ENCODE assay signal across 8 mouse cellular contexts in the genomic region with DNA sequence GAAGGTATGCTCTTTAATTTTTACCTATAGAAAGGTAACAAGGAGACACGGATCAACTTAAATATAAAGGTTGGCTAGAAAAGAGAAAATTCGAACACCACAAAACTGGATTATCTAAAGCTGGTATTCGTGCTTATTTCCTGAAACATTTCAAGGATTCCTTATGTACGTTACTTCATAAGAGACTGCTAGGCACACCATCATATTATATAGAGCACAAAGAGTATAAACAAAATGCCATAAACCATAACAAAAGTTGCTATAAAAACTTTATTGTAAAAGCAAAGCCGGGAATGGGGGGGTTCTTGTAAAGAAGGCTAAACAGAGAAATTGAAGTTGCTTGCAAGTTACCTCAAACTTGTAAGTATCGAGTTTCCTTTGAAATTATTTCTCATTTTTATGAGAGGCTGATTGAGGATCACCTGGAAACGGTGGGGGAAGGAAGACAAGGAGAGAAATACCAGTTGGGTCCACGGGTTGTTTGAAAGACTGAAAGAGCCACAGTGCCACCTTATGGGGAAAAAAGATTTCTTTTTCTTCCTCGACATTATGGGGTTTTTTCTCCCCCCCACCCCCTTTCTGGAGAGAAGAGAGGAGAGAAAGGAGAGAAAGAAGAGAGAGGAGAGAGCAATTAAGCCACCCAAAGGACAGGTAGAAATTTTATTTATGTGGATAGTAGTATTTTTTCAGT. TPM values are rescaled to one million over a fixed set of nuclear protein-coding genes. Genes with fewer than 3 reads are reported as not detected.
DNase-seq lines count a peak whose midpoint lies in the region; ATAC-seq and TF ChIP-seq lines count a peak whose summit lies in the region.

No protein-coding gene starts in this region.

- peak; percentile 73 to 84 for DNase-seq in cerebellum, postnatal 10 days
- peak; percentile 93 for DNase-seq in lung, embryonic 14.5 days
- no peak for DNase-seq in lung, postnatal 14 days
- peak; percentile 24 for DNase-seq in left cerebral cortex, postnatal 4 days
- DNase-seq in stomach, postnatal 0 days (ENCODE audit: low spot score), result peak; percentile 17
- no peak for DNase-seq in frontal cortex, postnatal 10 days (ENCODE audit: low spot score in 2 of 2)

- H3K9me3 ChIP-seq in lung, embryonic 14.5 days (ENCODE audit: low read depth, low read length), result no peaks in the 10 kb centered on the region
- no peaks in the 10 kb centered on the region for H3K9me3 ChIP-seq in embryonic facial prominence, embryonic 13.5 days
- H3K9me3 ChIP-seq in stomach, postnatal 0 days (ENCODE audit: control insufficient read depth, low read length), result no peaks in the 10 kb centered on the region

- intact Hi-C loops in left cerebral cortex, postnatal 4 days (cut with DNase I), result no loop called here

- peaks cover 12% of the 10 kb centered on the region; the same call in 1 of the 2 replicates for H3K4me1 ChIP-seq in lung, embryonic 14.5 days (ENCODE audit: insufficient read depth)
- H3K4me1 ChIP-seq in embryonic facial prominence, embryonic 13.5 days, result peaks cover 12% of the 10 kb centered on the region
- H3K4me1 ChIP-seq in stomach, postnatal 0 days (replicated peaks; ENCODE audit: control insufficient read depth, insufficient read depth), result no peaks in the 10 kb centered on the region

- H3K9ac ChIP-seq in lung, embryonic 14.5 days, result no peak overlapping the region
- no peak overlapping the region for H3K9ac ChIP-seq in embryonic facial prominence, embryonic 13.5 days
- no peak overlapping the region for H3K9ac ChIP-seq in stomach, postnatal 0 days (ENCODE audit: low read length)

- H3K4me2 ChIP-seq in lung, embryonic 14.5 days, result peak overlapping the region; percentile 93
- H3K4me2 ChIP-seq in embryonic facial prominence, embryonic 13.5 days, result peak overlapping the region; percentile 95; the same call in 1 of the 2 replicates
- H3K4me2 ChIP-seq in stomach, postnatal 0 days (replicated peaks; ENCODE audit: low read depth), result 0 out of 2 replicates have a peak overlapping the region, but pooled peaks have one; percentile 12

- ATAC-seq in cerebellum, adult (ENCODE audit: insufficient number of reproducible peaks, low FRiP score, low TSS enrichment), result no peak
- ATAC-seq in lung, embryonic 14.5 days (ENCODE audit: insufficient read depth), result peak; percentile 25; the same call in 1 of the 2 replicates
- no peak for ATAC-seq in embryonic facial prominence, embryonic 13.5 days (ENCODE audit: insufficient number of reproducible peaks, insufficient read depth, low FRiP score, low TSS enrichment, low read depth)
- no peak for ATAC-seq in stomach, postnatal 0 days (ENCODE audit: low FRiP score, low TSS enrichment)

- H3K4me3 ChIP-seq in lung, embryonic 14.5 days (ENCODE audit: low read depth, low read length), result no peak overlapping the region
- no peak overlapping the region for H3K4me3 ChIP-seq in embryonic facial prominence, embryonic 13.5 days
- H3K4me3 ChIP-seq in stomach, postnatal 0 days (ENCODE audit: low read depth, low read length), result no peak overlapping the region

- H3K36me3 ChIP-seq in lung, embryonic 14.5 days (ENCODE audit: insufficient read depth), result no peaks in the 10 kb centered on the region
- no peaks in the 10 kb centered on the region for H3K36me3 ChIP-seq in embryonic facial prominence, embryonic 13.5 days
- no peaks in the 10 kb centered on the region for H3K36me3 ChIP-seq in stomach, postnatal 0 days (ENCODE audit: control insufficient read depth, insufficient read depth, low read length)

- no peak overlapping the region for H3K27ac ChIP-seq in lung, embryonic 14.5 days (ENCODE audit: low read depth)
- no peak overlapping the region for H3K27ac ChIP-seq in embryonic facial prominence, embryonic 13.5 days
- no peak overlapping the region for H3K27ac ChIP-seq in stomach, postnatal 0 days (replicated peaks)

- 19% methylated on average over 9 of the region's 9 CpGs for WGBS in lung, embryonic 14.5 days
- WGBS in embryonic facial prominence, embryonic 13.5 days, result 14% methylated on average over 9 of the region's 9 CpGs
- WGBS in stomach, postnatal 0 days, result 23% methylated on average over 9 of the region's 9 CpGs

- TF ChIP-seq CTCF in lung, embryonic 14.5 days (IDR thresholded peaks at IDR 0.05; ENCODE audit: low read depth), result peak; percentile 73
- TF ChIP-seq CTCF in stomach, postnatal 0 days (IDR thresholded peaks at IDR 0.05; ENCODE audit: low read depth), result peak; percentile 81

- TF ChIP-seq EP300 in stomach, postnatal 0 days (optimal IDR thresholded peaks at IDR 0.05), result no peak

- H3K27me3 ChIP-seq in lung, embryonic 14.5 days (ENCODE audit: insufficient read depth, low read length), result no peaks in the 10 kb centered on the region
- no peaks in the 10 kb centered on the region for H3K27me3 ChIP-seq in embryonic facial prominence, embryonic 13.5 days
- no peaks in the 10 kb centered on the region for H3K27me3 ChIP-seq in stomach, postnatal 0 days (ENCODE audit: control insufficient read depth, insufficient read depth, low read length)

RNA-seq across cellular contexts. Expression of a gene that starts 25.3 kb away (rescaled TPM):
- polyA plus RNA-seq in lung, embryonic 14.5 days (2014; fragmentation: Nextera tagmentation; extraction: Ambion mirVana), result 47.5 TPM in 2 replicates
- 36.2 and 40.1 TPM in 2 replicates for polyA plus RNA-seq in embryonic facial prominence, embryonic 13.5 days (2015; fragmentation: Nextera tagmentation; extraction: Ambion mirVana)
- total RNA-seq in left cerebral cortex, postnatal 4 days (2021), result 10 to 100 TPM; 58.2 to 62.2 TPM
- polyA plus RNA-seq in stomach, postnatal 0 days (2015; fragmentation: Nextera tagmentation; extraction: Ambion mirVana), result 12.9 and 14.2 TPM in 2 replicates

Comparison
In these comparisons a context has a peak if more than half of its experiments do, and no peak if none do; other contexts are left out.
1. DNase-seq: peak in cerebellum, postnatal 10 days (2 of 2), lung, embryonic 14.5 days (single experiment), left cerebral cortex, postnatal 4 days (single experiment) and stomach, postnatal 0 days (single experiment); none in lung, postnatal 14 days (single experiment) and frontal cortex, postnatal 10 days (0 of 2).
2. H3K4me2 ChIP-seq: peak in every context shown above with its lines; median percentile 95 in embryonic facial prominence, embryonic 13.5 days; 93 in lung, embryonic 14.5 days; 12 in stomach, postnatal 0 days.